Mouse (Mus musculus) liver, embryonic 16.5 days (tissue): Measurements from ENCODE around the gene Anapc11. TPM values are rescaled to one million over a fixed set of nuclear protein-coding genes. Genes with fewer than 3 reads are reported as not detected.
A peak's percentile ranks its signal among the peaks of the same experiment; 100 is the strongest.

Source experiments
- ATAC-seq: fragments of 200-750 bp; cut with Nextera tagmentation; 2 replicates; pipeline ENCODE4 v1.8.0; 2017; ENCODE audit warnings: low read depth, mild to moderate bottlenecking, moderate number of reproducible peaks, moderate library complexity
- H3K27ac ChIP-seq: fragments of 300-500 bp; sonication (generic); 2 replicates; pipeline ENCODE4 v1.5.1; 2014; ENCODE audit warnings: mild to moderate bottlenecking, low read length
- H3K27me3 ChIP-seq: fragments of 300-500 bp; sonication (generic); 2 replicates; pipeline ENCODE4 v1.6.1; 2014; ENCODE audit warnings: low read depth, low read length, mixed read lengths; ENCODE audit not compliant: control insufficient read depth, insufficient read depth
- H3K36me3 ChIP-seq: fragments of 300-500 bp; sonication (generic); 2 replicates; pipeline ENCODE4 v1.6.1; 2014; ENCODE audit warnings: mild to moderate bottlenecking; ENCODE audit not compliant: control insufficient read depth, insufficient read depth
- H3K4me1 ChIP-seq: fragments of 300-500 bp; sonication (generic); 2 replicates; pipeline ENCODE4 v1.6.1; 2014; ENCODE audit warnings: low read depth, low read length, mixed read lengths; ENCODE audit not compliant: control insufficient read depth
- H3K4me2 ChIP-seq: fragments of 300-500 bp; sonication (generic); 2 replicates; pipeline ENCODE4 v1.6.1; 2014; ENCODE audit warnings: low read depth, low read length, mixed read lengths
- H3K4me3 ChIP-seq: fragments of 300-500 bp; sonication (generic); 2 replicates; pipeline ENCODE4 v1.5.1; 2014; ENCODE audit warnings: low read depth, mild to moderate bottlenecking, low read length
- H3K9ac ChIP-seq: fragments of 300-500 bp; sonication (generic); 2 replicates; pipeline ENCODE4 v1.6.1; 2014; ENCODE audit warnings: low read depth, low read length
- H3K9me3 ChIP-seq: fragments of 300-500 bp; sonication (generic); replicated peaks from 2 replicates; pipeline ENCODE4 v1.6.1; 2016; ENCODE audit warnings: low read length; ENCODE audit not compliant: control insufficient read depth
- WGBS: fragments of 180-500 bp; shearing (Covaris S2); extraction: QIAGEN DNeasy Blood & Tissue Kit; methylation state at CpG from one replicate; pipeline ENCODE4 v1.1.7; 2014; ENCODE audit not compliant: insufficient replicate concordance; 5-methylcytosine and 5-hydroxymethylcytosine counted together
- polyA plus RNA-seq: library from polyadenylated mRNA; unstranded; fragments of >200 nt; fragmentation: Nextera tagmentation; extraction: Ambion mirVana; gene quantifications from 2 replicates; pipeline ENCODE4 v1.2.1, GENCODE M21; 2015

Anapc11 gene
- polyA plus RNA-seq, 1 experiment from 2014 or later = 67.8 TPM

DNA sequence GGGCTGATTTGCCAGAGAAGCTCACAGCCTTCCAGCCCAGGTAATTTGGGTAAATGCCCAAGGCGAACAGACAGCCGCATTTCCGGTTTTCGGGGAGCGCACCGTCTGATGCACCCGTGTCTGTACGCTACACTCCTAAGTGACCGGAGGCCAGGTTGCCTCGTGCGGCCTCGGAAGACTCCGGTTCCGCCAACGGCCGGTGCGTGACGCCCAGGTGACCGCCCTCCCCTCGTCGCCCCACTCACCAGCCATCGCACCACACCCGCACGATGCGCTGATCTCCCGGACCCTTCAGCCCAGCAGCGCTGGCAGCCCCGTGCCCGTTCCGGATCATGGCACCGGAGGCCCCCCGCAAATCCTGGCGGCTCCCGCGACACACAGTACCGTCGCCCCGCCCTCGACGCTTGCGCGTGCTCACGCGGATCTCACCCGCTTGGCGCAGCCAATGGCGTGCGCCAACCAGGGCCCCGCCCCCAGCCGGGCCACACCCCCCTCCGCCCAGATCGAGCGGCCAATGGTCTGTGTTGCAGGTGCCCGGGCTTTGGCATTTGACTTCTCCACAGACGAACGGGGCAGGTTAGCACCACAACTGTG is 19.4 kb downstream of the Anapc11 start, which contains the start of gene Pcyt2:
Gene Pcyt2 (minus strand): TSS at position 418 of the 594 bp plus-strand sequence.
- Histone ChIP-seq H3K27me3 (no peaks in the 10 kb centered on the region), H3K4me3 (peak within 1 kb of the TSS; percentile 88), H3K9me3 (no peaks in the 10 kb centered on the region), H3K36me3 (peaks cover 48% of the 10 kb centered on the region), H3K9ac (peak within 1 kb of the TSS; percentile 78), H3K4me2 (peak within 1 kb of the TSS; percentile 90), H3K27ac (peak within 1 kb of the TSS; percentile 86), H3K4me1 (peaks cover 32% of the 10 kb centered on the region)
- ATAC-seq = peak; percentile 97
- under 1% methylated on average over 56 of the region's 56 CpGs for WGBS

DNA sequence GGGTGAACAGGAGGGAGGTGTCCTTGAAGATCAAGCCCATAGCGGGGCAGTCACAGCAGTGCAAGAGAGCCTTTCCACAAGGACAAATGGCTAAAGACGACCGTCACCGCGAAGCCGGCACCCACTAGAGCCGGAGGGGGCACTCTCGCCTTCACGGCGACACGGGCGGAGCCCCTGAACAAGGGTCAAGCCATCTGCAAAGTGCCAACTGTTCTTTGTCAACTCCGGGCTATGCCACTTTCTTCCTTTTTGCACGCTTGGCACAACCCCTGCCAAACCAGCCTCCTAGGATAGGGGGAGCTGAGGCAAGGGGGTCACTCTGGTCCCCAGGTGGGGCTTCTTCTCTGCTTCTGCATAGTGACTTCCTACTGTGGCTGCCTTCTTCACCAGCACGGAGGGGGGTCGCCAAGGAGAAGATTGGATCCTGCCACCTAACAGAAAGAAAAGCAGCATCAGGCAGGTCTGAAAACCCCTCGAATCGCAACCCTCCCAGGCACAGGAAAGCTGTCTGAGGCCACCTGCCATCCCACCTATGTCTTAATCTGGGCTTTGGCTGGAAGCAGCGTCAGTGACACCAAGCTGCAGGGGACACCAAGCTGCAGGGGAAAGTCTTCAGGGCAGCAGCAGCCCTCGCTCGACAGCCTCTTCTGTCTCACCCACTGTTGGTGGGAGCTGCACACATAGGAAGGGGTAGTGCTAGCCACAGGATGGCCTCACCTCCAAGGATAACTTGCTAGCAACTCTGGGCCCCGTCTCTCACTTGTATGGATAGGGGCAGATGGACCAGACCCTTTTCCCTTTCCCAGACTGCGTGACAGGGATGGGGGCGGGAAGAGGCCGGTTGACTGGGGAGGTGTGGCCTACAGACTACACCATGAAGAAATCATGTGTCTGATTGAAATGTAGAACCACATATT is 20.7 kb downstream of the Anapc11 start:
- Histone ChIP-seq H3K9ac (no peak overlapping the region; the same call in 1 of the 2 replicates), H3K9me3 (no peaks in the 10 kb centered on the region), H3K4me1 (peaks cover 38% of the 10 kb centered on the region), H3K27ac (peak overlapping the region; percentile 82), H3K36me3 (peaks cover 47% of the 10 kb centered on the region), H3K27me3 (no peaks in the 10 kb centered on the region), H3K4me3 (no peak overlapping the region), H3K4me2 (no peak overlapping the region)
- no peak for ATAC-seq
- WGBS = 88% methylated on average over 25 of the region's 25 CpGs

DNA sequence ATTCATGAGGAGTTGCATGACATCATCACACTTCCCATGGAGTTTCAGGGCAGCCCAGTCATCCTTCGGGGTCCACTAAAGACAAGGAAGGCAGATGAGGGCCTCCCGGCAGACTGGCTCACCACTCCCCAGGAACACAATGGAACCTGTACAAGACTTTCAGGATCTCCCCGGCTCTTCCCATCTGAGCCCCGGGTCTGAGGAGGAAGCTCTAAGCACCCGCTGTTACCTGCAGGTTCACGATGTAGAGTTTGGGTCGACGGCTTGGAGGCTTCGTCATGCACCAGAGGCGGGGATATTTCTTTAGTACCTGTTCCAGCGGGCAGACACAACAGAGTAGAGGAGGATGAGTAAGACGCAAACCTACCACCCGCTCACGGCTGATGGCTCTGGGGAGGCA is 22.0 kb downstream of the Anapc11 start:
- Histone ChIP-seq H3K9me3 (no peaks in the 10 kb centered on the region), H3K4me2 (no peak overlapping the region), H3K27me3 (no peaks in the 10 kb centered on the region), H3K4me3 (no peak overlapping the region), H3K27ac (no peak overlapping the region), H3K36me3 (peaks cover 47% of the 10 kb centered on the region), H3K9ac (no peak overlapping the region), H3K4me1 (peaks cover 44% of the 10 kb centered on the region)
- 88% methylated on average over 14 of the region's 14 CpGs for WGBS
- no peak for ATAC-seq

DNA sequence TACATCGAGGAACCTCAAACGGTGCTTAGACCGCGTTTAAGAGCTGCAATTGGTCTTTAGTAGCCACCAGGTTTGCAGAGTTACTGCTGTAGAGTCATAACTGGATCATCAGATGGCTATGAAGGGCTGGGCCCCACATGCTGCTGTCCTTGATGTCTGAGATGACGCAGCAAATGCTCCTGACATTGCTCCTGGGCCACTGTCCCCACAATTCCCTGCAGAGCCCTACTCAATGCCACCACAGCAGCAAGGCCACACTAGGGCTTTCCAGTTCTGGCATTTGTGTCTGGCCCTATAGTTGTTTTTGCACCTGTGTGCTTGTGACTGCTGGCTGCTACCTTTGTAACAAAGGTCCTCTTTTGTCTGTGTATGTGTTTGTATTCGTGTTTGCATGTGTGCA is 24.6 kb downstream of the Anapc11 start:
- H3K9me3 ChIP-seq = no peaks in the 10 kb centered on the region
- no peaks in the 10 kb centered on the region for H3K27me3 ChIP-seq
- peaks cover 49% of the 10 kb centered on the region for H3K36me3 ChIP-seq
- no peak overlapping the region for H3K9ac ChIP-seq
- no peak overlapping the region for H3K4me3 ChIP-seq
- ATAC-seq = no peak
- H3K4me2 ChIP-seq = no peak overlapping the region
- peaks cover 48% of the 10 kb centered on the region for H3K4me1 ChIP-seq
- no peak overlapping the region for H3K27ac ChIP-seq
- WGBS = 87% methylated on average over 6 of the region's 6 CpGs

DNA sequence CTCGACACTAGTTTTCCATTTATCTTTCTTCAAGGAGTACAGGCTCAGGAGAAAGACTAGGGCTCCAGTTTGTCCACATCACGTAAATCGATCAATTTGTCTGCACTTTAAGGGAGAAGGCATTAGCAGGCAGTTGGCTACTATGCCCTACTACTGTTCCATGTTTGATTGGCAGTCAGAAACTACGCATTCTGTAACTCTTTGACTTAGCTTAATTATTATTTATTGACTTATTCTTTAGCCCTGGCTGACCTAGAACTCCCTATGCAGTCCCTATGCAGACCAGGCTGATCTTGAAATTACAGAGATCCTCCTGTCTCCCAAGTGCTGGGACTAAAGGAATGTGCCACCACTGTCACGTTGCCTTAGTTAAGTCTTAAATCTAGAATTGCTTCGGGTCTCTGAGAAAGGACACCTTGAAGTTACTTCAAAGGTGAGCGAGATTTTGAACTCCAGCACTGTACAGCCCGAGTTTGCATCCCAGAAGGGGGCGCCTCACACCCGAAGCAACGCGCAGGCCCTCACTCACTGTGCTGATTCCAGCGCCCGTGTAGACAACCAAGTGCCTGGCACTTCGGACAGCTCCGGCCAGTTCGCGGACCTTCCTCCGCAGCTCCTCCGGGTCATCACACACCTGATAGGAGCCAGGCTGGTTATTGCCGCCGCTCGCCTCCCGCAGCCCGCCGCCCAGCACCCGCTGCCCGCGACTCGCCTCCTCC is 25.9 kb downstream of the Anapc11 start:
- H3K4me2 ChIP-seq = peak overlapping the region; percentile 79
- H3K4me1 ChIP-seq = peaks cover 46% of the 10 kb centered on the region
- no peaks in the 10 kb centered on the region for H3K27me3 ChIP-seq
- H3K36me3 ChIP-seq = peaks cover 42% of the 10 kb centered on the region
- WGBS = 10% methylated on average over 29 of the region's 30 CpGs
- peak overlapping the region; percentile 92 for H3K27ac ChIP-seq
- H3K9me3 ChIP-seq = no peaks in the 10 kb centered on the region
- peak; percentile 80 for ATAC-seq
- peak overlapping the region; percentile 90 for H3K4me3 ChIP-seq
- peak overlapping the region; percentile 91 for H3K9ac ChIP-seq

DNA sequence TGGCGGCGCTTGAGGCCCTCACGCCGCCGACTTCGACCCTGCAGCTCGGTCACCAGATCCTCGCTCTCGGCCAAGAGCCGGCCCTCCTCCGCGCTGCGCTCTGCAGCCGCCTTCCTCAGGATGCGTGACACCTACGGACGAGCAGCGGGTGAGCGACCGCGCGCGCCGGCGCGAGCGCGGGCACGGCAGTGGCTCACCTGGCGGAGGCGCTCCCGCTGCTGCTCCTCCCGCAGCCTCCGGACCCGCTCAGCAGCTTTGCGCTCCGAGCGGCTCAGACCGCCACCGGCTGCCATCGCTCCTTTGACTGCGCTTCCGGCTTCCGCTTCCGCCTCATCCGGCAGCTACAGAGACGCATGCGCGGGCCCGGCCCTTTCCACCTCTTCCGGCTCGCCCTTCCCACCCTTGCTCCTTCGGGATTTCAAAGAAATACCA is 26.5 kb downstream of the Anapc11 start:
- Histone ChIP-seq H3K27me3 (no peaks in the 10 kb centered on the region), H3K4me3 (peak overlapping the region; percentile 90), H3K4me2 (peak overlapping the region; percentile 79), H3K36me3 (peaks cover 37% of the 10 kb centered on the region), H3K9ac (peak overlapping the region; percentile 91), H3K9me3 (no peaks in the 10 kb centered on the region), H3K27ac (peak overlapping the region; percentile 92), H3K4me1 (peaks cover 52% of the 10 kb centered on the region)
- WGBS = under 1% methylated on average over 51 of the region's 53 CpGs
- ATAC-seq = peak; percentile 62

DNA sequence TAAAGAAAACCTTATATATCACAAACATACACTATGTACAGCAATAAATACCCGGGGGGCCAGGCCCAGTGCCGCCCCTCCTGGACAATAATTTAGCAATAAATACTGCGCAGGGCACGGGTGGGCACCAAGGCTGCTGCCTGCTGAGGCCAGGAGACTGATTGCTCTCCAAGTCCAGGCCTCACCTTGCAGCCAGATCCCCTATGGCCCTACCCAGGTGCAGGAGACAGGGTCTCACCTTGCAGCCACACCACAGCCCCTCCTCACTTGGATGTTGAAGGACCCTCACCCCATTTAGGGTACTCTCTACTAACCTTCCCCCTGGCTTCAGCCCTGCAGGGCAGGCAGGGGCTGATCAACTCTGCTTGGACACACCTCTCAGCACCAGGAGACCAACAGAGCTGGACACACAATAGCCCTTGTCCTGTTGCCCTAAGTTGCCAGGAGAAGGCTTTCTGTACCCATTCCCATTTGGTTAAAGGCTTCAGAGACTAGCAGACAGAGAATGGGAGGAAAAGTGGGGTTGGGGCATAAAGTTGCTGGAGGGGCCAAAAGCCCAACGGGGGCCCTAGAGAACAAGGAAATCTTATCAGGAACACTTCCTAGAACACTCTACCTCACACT is 27.0 kb downstream of the Anapc11 start, which contains the start of gene Sirt7:
Gene Sirt7 (minus strand): TSS at position 89 of the 624 bp plus-strand sequence.
- WGBS = 9% methylated on average over 5 of the region's 5 CpGs
- peaks cover 32% of the 10 kb centered on the region for H3K36me3 ChIP-seq

DNA sequence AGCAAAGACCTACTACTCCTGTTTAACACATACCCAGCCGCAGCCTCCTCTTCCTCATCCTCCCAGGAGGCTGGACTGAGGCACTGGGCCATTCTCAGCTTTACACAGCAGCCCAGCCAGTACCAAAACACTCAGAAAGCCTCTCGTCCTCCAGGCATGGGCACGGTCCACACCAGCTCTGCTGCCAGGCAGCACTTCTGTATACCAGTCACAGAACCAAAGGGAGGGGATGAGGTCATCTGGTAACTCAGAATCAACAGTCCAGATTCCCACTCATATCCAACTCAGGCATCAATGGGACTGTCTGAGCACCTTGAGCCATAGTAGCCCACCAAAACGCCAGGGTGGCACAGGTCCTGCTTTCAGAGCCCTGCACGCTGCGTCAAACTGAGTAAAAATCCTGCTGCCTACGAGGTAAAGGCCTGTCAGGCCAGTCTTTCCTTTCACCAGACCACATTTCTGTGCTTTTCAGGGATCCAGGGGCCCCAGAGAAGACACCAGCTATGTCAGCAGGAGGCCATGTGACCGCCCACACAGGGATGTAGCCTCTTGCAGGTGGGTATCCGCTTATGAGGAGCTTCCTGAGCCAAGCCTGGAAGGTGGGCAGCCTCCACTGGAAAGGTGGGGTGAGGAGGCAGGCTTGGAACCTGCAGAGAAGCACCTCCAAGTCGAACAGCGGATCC is 28.7 kb downstream of the Anapc11 start:
- no peak for ATAC-seq
- Histone ChIP-seq H3K27me3 (no peaks in the 10 kb centered on the region), H3K9me3 (no peaks in the 10 kb centered on the region), H3K4me2 (no peak overlapping the region), H3K27ac (no peak overlapping the region), H3K4me3 (no peak overlapping the region), H3K36me3 (peaks cover 18% of the 10 kb centered on the region), H3K9ac (no peak overlapping the region), H3K4me1 (peaks cover 73% of the 10 kb centered on the region)
- WGBS = 80% methylated on average over 11 of the region's 11 CpGs

More for the DNA sequence above, 27.0 kb downstream of the Anapc11 start, which contains the start of gene Sirt7:
- Histone ChIP-seq H3K4me3 (peak within 1 kb of the TSS; percentile 90), H3K4me2 (peak within 1 kb of the TSS; percentile 79), H3K27me3 (no peaks in the 10 kb centered on the region), H3K27ac (peak within 1 kb of the TSS; percentile 92), H3K9ac (peak within 1 kb of the TSS; percentile 91), H3K4me1 (peaks cover 57% of the 10 kb centered on the region), H3K9me3 (no peaks in the 10 kb centered on the region)
- no peak for ATAC-seq
